Mouse (Mus musculus): ENCODE measurements at regions not wholly inside any gene's neighbourhood (a gene's known extent, or its start where the extent isn't known, plus 50 kb on each side); places are given as distances from the start of the nearest gene placed in this dataset.
A peak's percentile ranks its signal among the peaks of the same experiment; 100 is the strongest.

DNA sequence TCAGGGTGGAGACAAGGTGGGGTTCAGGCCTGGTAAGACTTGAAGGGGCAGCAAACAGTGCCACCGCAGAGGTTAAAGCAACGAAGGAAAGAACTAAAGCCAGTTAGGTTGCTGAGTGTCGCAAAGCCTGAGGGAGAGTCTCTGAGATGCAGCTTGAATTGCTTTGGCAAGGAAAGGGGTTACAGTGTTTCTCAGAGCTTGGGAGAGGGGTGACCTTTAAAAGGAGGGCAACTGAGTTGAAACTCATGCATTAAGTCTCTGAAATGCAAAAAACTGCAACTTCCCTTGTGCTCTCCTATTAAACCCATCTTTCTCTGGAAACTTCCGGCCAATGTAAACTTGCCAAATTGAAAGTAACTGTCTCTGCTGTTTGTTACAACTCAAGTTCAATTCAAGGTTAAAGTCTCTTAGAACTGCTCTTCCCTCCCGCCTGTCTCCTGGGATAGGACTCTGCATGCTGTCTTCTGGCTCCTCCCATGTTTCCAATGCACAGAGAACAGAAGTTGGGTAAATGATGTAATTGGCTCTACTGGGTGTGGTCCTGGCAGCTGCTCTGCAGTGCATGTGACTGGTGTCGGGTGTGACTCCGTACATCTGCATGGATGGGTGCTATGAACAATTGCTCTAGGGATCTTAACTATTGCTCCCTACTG lies 181.4 kb upstream of the Gas1 start:
- TF ChIP-seq CTCF (IDR thresholded peaks at IDR 0.05) = no peak
- in situ Hi-C loops (cut with MboI; ENCODE audit: low pct_unique_long_range_greater_than_20kb) = no loop called here
- ChIA-PET POLR2A (no interaction called here), CTCF (no interaction called here)
- DNase-seq (ENCODE audit: low read depth, low spot score) (no peak), ATAC-seq (no peak)
- no peaks in the 10 kb centered on the region for H3K27me3 ChIP-seq

DNA sequence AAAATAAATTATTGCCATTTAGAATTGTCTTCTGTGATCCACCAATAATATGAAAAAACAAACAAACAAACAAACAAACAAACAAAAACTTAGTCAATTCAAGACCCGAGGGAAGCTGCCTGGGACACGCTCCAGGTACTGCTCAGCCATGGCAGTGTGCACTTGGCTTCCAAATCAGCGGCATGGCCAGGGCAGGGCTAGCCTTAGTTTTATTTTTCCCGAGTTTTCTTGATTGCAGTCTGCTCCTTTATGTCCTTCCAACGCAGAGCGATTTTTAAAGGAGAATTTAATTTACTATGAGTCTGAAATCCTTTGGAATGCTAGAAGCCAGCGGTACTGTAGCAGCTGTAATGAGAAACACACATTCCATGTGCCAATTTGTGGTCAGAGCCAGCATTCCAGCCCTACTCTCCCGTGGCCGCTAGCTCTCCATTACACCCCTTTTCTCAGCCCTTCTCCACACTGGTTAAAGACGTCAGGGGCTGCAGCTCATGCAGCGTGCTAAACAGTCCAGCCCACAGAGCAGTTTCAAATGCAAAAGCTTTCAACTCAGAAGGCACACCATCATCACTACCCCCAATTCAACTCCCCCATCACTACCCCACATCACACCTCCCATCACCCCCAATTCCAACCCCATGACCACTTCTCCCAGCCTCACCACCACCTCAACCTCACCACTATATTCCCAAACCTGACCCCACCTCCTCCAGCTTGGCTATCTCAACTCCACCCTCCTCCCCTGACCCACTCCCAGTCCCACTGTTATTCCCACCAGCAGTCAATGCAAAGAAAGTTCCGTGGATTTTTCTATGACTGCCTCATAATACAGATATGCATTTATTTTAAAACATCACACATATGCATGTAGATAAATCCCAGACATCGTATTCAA lies 187.9 kb upstream of the Gas1 start:
- TF ChIP-seq CTCF (IDR thresholded peaks at IDR 0.05) = no peak
- no peaks in the 10 kb centered on the region for H3K27me3 ChIP-seq
- in situ Hi-C loops (cut with MboI; ENCODE audit: low pct_unique_long_range_greater_than_20kb) = no loop called here
- ChIA-PET CTCF (interaction anchor here (0.9 to 1.3 kb wide), 3 partner anchors 9 to 477 kb away, joined by 3 read pairs; no protein-coding TSS in a partner anchor), POLR2A (no interaction called here)
- ATAC-seq (peak; percentile 97), DNase-seq (ENCODE audit: low read depth, low spot score) (peak; percentile 85)

DNA sequence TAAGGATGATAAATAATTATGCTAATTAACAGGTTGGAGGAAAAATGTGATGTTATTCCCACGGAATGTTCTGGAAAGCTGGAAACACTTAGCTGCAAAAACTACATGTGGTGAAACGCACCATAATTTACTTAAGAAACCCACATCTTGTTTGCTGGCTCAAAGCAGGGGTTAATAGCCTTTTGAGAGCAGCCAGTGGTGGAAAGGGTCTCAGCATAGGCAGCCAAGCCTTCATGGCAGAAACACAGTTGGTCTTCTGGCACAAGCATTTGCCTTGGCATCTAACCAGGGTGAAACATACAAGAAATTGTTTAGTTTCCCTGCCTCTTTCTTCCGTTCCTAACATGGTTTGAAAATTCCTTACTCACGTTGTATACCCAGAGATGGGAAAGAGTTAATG lies 192.1 kb upstream of the Gas1 start:
- ChIA-PET POLR2A (no interaction called here), CTCF (no interaction called here)
- peak; percentile 34 for ATAC-seq
- in situ Hi-C loops (cut with MboI; ENCODE audit: low pct_unique_long_range_greater_than_20kb) = no loop called here
- H3K27me3 ChIP-seq = no peaks in the 10 kb centered on the region
- TF ChIP-seq CTCF (IDR thresholded peaks at IDR 0.05) = no peak
- peak; percentile 78 for DNase-seq (ENCODE audit: low read depth, low spot score)

DNA sequence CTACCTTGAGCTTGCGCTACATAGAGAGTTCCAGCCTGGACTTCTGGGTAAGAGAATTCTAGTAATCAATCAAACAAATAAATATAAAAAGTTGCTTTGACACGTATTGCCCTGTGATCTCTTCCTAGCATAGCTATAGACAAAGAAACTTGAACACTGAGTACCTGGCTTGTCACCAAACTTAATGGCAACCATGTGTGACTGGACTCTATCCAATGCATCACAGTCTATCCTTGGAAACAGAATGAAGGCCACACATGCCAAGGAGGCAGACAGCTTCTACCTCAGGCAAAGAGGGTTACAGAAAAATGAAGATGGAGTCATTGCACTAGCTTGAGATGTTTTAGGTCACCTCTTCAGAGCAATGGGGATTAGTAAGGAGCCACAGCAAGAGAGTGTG lies 194.5 kb upstream of the Gas1 start:
- no peak for DNase-seq (ENCODE audit: low read depth, low spot score)
- no peak for ATAC-seq
- in situ Hi-C loops (cut with MboI; ENCODE audit: low pct_unique_long_range_greater_than_20kb) = no loop called here
- no peaks in the 10 kb centered on the region for H3K27me3 ChIP-seq
- no peak for TF ChIP-seq CTCF (IDR thresholded peaks at IDR 0.05)
- ChIA-PET CTCF (interaction anchor here (1.5 kb wide), 2 partner anchors 9 to 193 kb away, joined by 3 to 7 read pairs; no protein-coding TSS in a partner anchor), POLR2A (interaction anchor here (1.1 kb wide), 1 partner anchor 195 kb away, joined by 3 read pairs; no protein-coding TSS in a partner anchor)

DNA sequence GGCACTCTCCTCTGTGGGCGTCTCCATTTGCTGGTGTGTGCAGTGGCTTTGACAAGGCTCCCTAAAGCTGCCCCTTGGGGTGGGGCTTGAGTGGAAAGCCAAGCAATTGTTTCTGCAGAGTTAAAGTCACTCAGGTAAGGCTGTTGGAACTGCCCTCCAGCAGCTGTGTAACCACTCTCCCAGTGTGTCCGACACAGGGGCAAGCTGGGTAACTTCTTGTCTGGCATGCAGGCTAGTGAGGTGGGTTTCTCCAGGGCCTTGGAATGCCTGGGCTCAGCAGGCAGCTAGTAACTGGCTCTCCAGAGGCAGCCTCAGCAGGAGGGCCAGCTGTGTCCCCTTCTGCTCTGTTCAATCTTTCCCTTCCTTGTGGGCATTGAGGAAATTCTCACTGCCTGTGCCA lies 199.5 kb upstream of the Gas1 start:
- POLR2A ChIA-PET = no interaction called here
- no peak for ATAC-seq
- no peak for TF ChIP-seq CTCF (IDR thresholded peaks at IDR 0.05)
- no peak for DNase-seq (ENCODE audit: low read depth, low spot score)
- CTCF ChIA-PET = interaction anchor here (1.4 kb wide), 1 partner anchor 12 kb away, joined by 3 read pairs; no protein-coding TSS in a partner anchor
- in situ Hi-C loops (cut with MboI; ENCODE audit: low pct_unique_long_range_greater_than_20kb) = no loop called here
- no peaks in the 10 kb centered on the region for H3K27me3 ChIP-seq

DNA sequence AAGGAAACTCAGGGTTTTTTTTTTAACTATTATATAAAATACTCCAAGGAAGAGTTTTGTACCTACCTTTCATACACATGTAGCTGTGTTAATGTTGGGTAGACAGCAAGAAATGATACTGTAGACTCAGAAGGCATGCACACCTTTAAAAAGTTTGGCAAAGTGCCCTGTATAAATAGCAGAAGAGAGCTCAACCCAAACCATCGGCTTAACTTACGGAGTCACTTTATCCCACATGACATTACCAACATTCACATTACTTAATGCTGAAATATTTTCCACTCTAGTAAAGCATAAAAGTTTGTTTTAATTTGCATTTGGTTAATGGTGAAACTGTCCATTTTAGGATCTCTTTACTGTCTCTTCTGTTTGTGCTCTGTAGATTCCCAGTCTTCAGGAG lies 205.7 kb upstream of the Gas1 start:
- in situ Hi-C loops (cut with MboI; ENCODE audit: low pct_unique_long_range_greater_than_20kb) = no loop called here
- no peaks in the 10 kb centered on the region for H3K27me3 ChIP-seq
- ATAC-seq (peak; percentile 71), DNase-seq (ENCODE audit: low read depth, low spot score) (peak; percentile 77)
- POLR2A ChIA-PET = interaction anchor here (0.9 kb wide), 1 partner anchor 204 kb away, joined by 5 read pairs; no protein-coding TSS in a partner anchor
- TF ChIP-seq CTCF (IDR thresholded peaks at IDR 0.05) = no peak
- CTCF ChIA-PET = interaction anchor here (0.8 to 1.2 kb wide), 2 partner anchors 15 to 31 kb away, joined by 3 read pairs; no protein-coding TSS in a partner anchor

DNA sequence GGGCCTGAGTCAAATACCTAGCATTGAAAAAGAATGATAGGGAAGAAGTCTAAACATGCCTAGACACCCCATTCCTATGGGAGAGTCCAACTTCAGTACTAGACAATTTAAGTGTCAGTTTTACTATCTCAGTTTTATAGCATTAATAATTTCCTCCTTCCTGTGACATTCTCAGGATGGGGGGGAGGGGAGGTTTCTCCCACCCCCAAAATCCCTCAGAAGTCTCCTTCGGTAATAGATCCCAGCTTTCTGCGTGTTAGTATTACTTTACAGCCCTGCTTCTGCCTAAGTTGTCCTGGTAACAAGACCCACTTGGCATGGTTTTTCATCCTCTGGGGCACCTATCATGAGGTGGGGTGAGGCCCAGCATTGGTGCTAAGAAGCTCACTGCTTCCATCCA lies 202.9 kb upstream of the Dapk1 start:
- no peak for ATAC-seq
- DNase-seq (ENCODE audit: low read depth, low spot score) = no peak
- TF ChIP-seq CTCF (IDR thresholded peaks at IDR 0.05) = no peak
- in situ Hi-C loops (cut with MboI; ENCODE audit: low pct_unique_long_range_greater_than_20kb) = no loop called here
- CTCF ChIA-PET = interaction anchor here (3.1 kb wide), 1 partner anchor 13 kb away, joined by 10 read pairs; no protein-coding TSS in a partner anchor
- no peaks in the 10 kb centered on the region for H3K27me3 ChIP-seq
- POLR2A ChIA-PET = interaction anchor here (1.1 to 1.3 kb wide), 2 partner anchors 16 to 545 kb away, joined by 3 read pairs; no protein-coding TSS in a partner anchor

DNA sequence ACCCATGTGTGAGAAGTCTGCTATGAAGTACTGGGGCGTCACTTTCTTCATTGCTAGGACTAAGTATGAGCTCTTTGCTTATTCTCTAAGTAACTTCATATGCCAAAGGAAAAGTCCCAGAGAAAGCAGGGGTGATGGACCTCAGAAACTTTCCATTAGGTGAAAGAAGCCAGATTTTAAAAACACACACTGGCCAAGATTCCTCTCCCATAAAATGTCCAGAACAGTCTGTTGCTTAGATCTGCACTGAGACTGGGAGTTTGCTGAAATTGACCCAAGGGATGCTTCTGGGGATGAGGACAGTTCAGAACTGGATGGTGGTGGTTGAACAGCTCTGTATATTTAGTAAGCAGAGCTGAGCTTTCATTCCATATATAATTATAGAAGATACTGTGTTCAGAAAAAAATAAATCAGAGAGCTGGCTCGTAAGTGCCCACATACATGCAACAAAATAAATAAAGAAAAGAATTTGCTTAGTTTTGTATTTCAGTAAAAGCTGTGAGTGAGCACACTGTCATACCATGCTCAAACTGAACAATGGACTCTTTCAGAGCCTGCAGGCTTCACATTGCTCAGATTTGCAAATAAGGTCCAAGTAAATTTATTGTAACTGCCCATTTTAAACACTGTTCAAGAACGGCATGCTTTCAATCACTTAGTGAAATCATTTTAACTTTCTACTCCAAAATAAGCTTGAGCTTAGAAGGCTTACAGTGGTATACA lies 200.8 kb upstream of the Dapk1 start:
- H3K27me3 ChIP-seq = no peaks in the 10 kb centered on the region
- DNase-seq (ENCODE audit: low read depth, low spot score) = no peak
- no peak for TF ChIP-seq CTCF (IDR thresholded peaks at IDR 0.05)
- POLR2A ChIA-PET = no interaction called here
- no peak for ATAC-seq
- in situ Hi-C loops (cut with MboI; ENCODE audit: low pct_unique_long_range_greater_than_20kb) = no loop called here
- CTCF ChIA-PET = interaction anchor here (0.8 to 3.1 kb wide), 4 partner anchors 11 to 34 kb away, joined by 3 to 10 read pairs (median 4); no protein-coding TSS in a partner anchor

DNA sequence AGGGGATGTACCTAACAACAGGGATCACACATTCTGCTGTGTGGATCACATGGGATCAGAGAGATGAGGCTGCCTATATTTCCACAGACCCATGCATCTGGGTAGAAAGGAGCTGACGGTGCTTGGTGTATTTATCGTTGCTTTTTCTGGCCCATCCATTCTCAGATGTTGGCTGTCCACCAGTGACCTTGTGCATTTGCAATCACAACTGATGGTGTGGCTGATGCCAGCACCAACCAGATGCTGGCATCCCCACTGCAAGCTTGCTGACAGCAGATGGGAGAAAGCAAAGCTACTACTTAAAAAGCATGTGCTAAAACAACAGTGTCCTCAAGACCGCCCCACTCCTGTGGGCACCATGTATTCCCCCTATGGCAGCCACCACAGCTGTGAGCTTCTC lies 198.3 kb upstream of the Dapk1 start:
- ChIA-PET POLR2A (no interaction called here), CTCF (no interaction called here)
- no peak for TF ChIP-seq CTCF (IDR thresholded peaks at IDR 0.05)
- in situ Hi-C loops (cut with MboI; ENCODE audit: low pct_unique_long_range_greater_than_20kb) = no loop called here
- DNase-seq (ENCODE audit: low read depth, low spot score) (no peak), ATAC-seq (no peak)
- no peaks in the 10 kb centered on the region for H3K27me3 ChIP-seq

DNA sequence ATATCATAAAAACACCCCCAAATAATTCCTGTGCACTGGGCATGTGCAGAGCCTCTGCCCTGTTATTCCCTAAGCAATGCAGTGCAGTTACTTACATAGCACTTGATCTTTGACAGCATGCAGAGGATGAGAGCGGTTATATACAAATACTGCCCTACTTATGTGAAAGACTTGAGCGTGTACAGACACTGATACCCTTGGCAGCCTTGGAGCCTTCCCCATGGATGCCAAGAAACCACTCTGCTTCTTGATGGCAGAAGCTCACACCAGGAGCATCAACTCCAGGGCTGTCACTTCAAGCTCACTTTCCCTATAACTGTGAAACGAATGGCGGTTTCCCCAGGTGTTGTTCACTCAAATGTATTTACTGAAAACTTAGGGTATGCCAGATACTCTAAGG lies 194.4 kb upstream of the Dapk1 start:
- DNase-seq (ENCODE audit: low read depth, low spot score) = no peak
- ChIA-PET CTCF (no interaction called here), POLR2A (no interaction called here)

More for the DNA sequence above, 194.4 kb upstream of the Dapk1 start:
- ATAC-seq = no peak
- in situ Hi-C loops (cut with MboI; ENCODE audit: low pct_unique_long_range_greater_than_20kb) = no loop called here
- no peaks in the 10 kb centered on the region for H3K27me3 ChIP-seq
- no peak for TF ChIP-seq CTCF (IDR thresholded peaks at IDR 0.05)
